Mouse (Mus musculus): ENCODE data around the gene Sergef. TPM values are rescaled to one million over a fixed set of nuclear protein-coding genes. Genes with fewer than 3 reads are reported as not detected.

Gene Sergef
- polyA plus RNA-seq, 1 experiment from 2014 or later = 7.5 TPM

- H3K4me2 ChIP-seq (replicated peaks; ENCODE audit: low read depth) = no peak overlapping the region
- H3K9me3 ChIP-seq (ENCODE audit: control insufficient read depth) = no peaks in the 10 kb centered on the region
- no peaks in the 10 kb centered on the region for H3K36me3 ChIP-seq (ENCODE audit: control insufficient read depth, insufficient read depth)
- TF ChIP-seq CTCF (IDR thresholded peaks at IDR 0.05; ENCODE audit: low read depth) = no peak
- 93% methylated on average over 7 of the region's 7 CpGs for WGBS
- H3K9ac ChIP-seq (ENCODE audit: low read depth, low read length) = no peak overlapping the region
- H3K27me3 ChIP-seq (replicated peaks; ENCODE audit: control insufficient read depth, insufficient read depth, low read length) = no peaks in the 10 kb centered on the region
- no peak overlapping the region for H3K27ac ChIP-seq (ENCODE audit: low read depth, low read length)
- ATAC-seq = no peak
- H3K4me3 ChIP-seq (ENCODE audit: low read depth, low read length) = no peak overlapping the region
- H3K4me1 ChIP-seq (replicated peaks; ENCODE audit: control insufficient read depth, insufficient read depth, low read length) = no peaks in the 10 kb centered on the region
Observed at GRCm38 (mm10) chr7:46675061-46675460, 35.5 kb upstream of the Sergef start.

- Histone ChIP-seq H3K4me2 (replicated peaks; ENCODE audit: low read depth) (no peak within 1 kb of the TSS), H3K27ac (ENCODE audit: low read depth, low read length) (no peak within 1 kb of the TSS), H3K9me3 (ENCODE audit: control insufficient read depth) (no peaks in the 10 kb centered on the region), H3K9ac (ENCODE audit: low read depth, low read length) (no peak within 1 kb of the TSS), H3K36me3 (ENCODE audit: control insufficient read depth, insufficient read depth) (no peaks in the 10 kb centered on the region), H3K4me1 (replicated peaks; ENCODE audit: control insufficient read depth, insufficient read depth, low read length) (no peaks in the 10 kb centered on the region), H3K4me3 (ENCODE audit: low read depth, low read length) (no peak within 1 kb of the TSS), H3K27me3 (replicated peaks; ENCODE audit: control insufficient read depth, insufficient read depth, low read length) (peaks cover 5% of the 10 kb centered on the region; the same call in 1 of the 2 replicates)
- ATAC-seq = no peak
- WGBS = 36% methylated on average over 10 of the region's 10 CpGs
- no peak for TF ChIP-seq CTCF (IDR thresholded peaks at IDR 0.05; ENCODE audit: low read depth)
Observed at GRCm38 (mm10) chr7:46672160-46672672, 32.6 kb upstream of the Sergef start, which contains the start of gene Tph1. Tph1 (minus strand) TSS chr7:46672537.

GRCm38 (mm10) chr7:46667256-46667655 lies 27.6 kb upstream of the Sergef start:
- no peak for TF ChIP-seq CTCF (IDR thresholded peaks at IDR 0.05; ENCODE audit: low read depth)
- no peak overlapping the region for H3K27ac ChIP-seq (ENCODE audit: low read depth, low read length)
- H3K4me1 ChIP-seq (replicated peaks; ENCODE audit: control insufficient read depth, insufficient read depth, low read length) = no peaks in the 10 kb centered on the region
- 0 out of 2 replicates have a peak overlapping the region, but pooled peaks have one; percentile 2 for H3K4me3 ChIP-seq (ENCODE audit: low read depth, low read length)
- ATAC-seq = no peak
- peaks cover 12% of the 10 kb centered on the region for H3K27me3 ChIP-seq (replicated peaks; ENCODE audit: control insufficient read depth, insufficient read depth, low read length)
- under 1% methylated on average over 21 of the region's 21 CpGs for WGBS
- H3K4me2 ChIP-seq (replicated peaks; ENCODE audit: low read depth) = peak overlapping the region; percentile 38; the same call in 1 of the 2 replicates
- H3K9ac ChIP-seq (ENCODE audit: low read depth, low read length) = no peak overlapping the region
- no peaks in the 10 kb centered on the region for H3K36me3 ChIP-seq (ENCODE audit: control insufficient read depth, insufficient read depth)
- H3K9me3 ChIP-seq (ENCODE audit: control insufficient read depth) = no peaks in the 10 kb centered on the region

- Histone ChIP-seq H3K9ac (ENCODE audit: low read depth, low read length) (no peak overlapping the region), H3K36me3 (ENCODE audit: control insufficient read depth, insufficient read depth) (no peaks in the 10 kb centered on the region), H3K4me3 (ENCODE audit: low read depth, low read length) (no peak overlapping the region), H3K4me2 (replicated peaks; ENCODE audit: low read depth) (no peak overlapping the region), H3K27ac (ENCODE audit: low read depth, low read length) (no peak overlapping the region), H3K27me3 (replicated peaks; ENCODE audit: control insufficient read depth, insufficient read depth, low read length) (peaks cover 16% of the 10 kb centered on the region), H3K4me1 (replicated peaks; ENCODE audit: control insufficient read depth, insufficient read depth, low read length) (no peaks in the 10 kb centered on the region), H3K9me3 (ENCODE audit: control insufficient read depth) (no peaks in the 10 kb centered on the region)
- no peak for ATAC-seq
- 38% methylated on average over 9 of the region's 9 CpGs for WGBS
- peak; percentile 83 for TF ChIP-seq CTCF (IDR thresholded peaks at IDR 0.05; ENCODE audit: low read depth)
Observed at GRCm38 (mm10) chr7:46665236-46665635, 25.6 kb upstream of the Sergef start.

GRCm38 (mm10) chr7:46661591-46662090 lies 22.0 kb upstream of the Sergef start:
- H3K27ac ChIP-seq (ENCODE audit: low read depth, low read length) = no peak overlapping the region
- no peak for TF ChIP-seq CTCF (IDR thresholded peaks at IDR 0.05; ENCODE audit: low read depth)
- no peak overlapping the region for H3K4me3 ChIP-seq (ENCODE audit: low read depth, low read length)
- H3K4me2 ChIP-seq (replicated peaks; ENCODE audit: low read depth) = no peak overlapping the region
- no peak for ATAC-seq
- no peaks in the 10 kb centered on the region for H3K36me3 ChIP-seq (ENCODE audit: control insufficient read depth, insufficient read depth)
- H3K9ac ChIP-seq (ENCODE audit: low read depth, low read length) = no peak overlapping the region
- 48% methylated on average over 18 of the region's 18 CpGs for WGBS
- no peaks in the 10 kb centered on the region for H3K9me3 ChIP-seq (ENCODE audit: control insufficient read depth)
- peaks cover 9% of the 10 kb centered on the region for H3K27me3 ChIP-seq (replicated peaks; ENCODE audit: control insufficient read depth, insufficient read depth, low read length)
- H3K4me1 ChIP-seq (replicated peaks; ENCODE audit: control insufficient read depth, insufficient read depth, low read length) = no peaks in the 10 kb centered on the region

GRCm38 (mm10) chr7:46652279-46652678 lies 12.7 kb upstream of the Sergef start:
- H3K4me3 ChIP-seq (ENCODE audit: low read depth, low read length) = no peak overlapping the region
- no peak overlapping the region for H3K4me2 ChIP-seq (replicated peaks; ENCODE audit: low read depth)
- H3K36me3 ChIP-seq (ENCODE audit: control insufficient read depth, insufficient read depth) = no peaks in the 10 kb centered on the region
- no peak for ATAC-seq
- WGBS = 53% methylated on average over 2 of the region's 2 CpGs
- H3K27ac ChIP-seq (ENCODE audit: low read depth, low read length) = no peak overlapping the region
- H3K4me1 ChIP-seq (replicated peaks; ENCODE audit: control insufficient read depth, insufficient read depth, low read length) = no peaks in the 10 kb centered on the region
- no peaks in the 10 kb centered on the region for H3K9me3 ChIP-seq (ENCODE audit: control insufficient read depth)
- H3K27me3 ChIP-seq (replicated peaks; ENCODE audit: control insufficient read depth, insufficient read depth, low read length) = no peaks in the 10 kb centered on the region
- H3K9ac ChIP-seq (ENCODE audit: low read depth, low read length) = no peak overlapping the region
- no peak for TF ChIP-seq CTCF (IDR thresholded peaks at IDR 0.05; ENCODE audit: low read depth)
